Mouse (Mus musculus) ES-E14 (cell line): ENCODE measurements around the gene Mapk6. TPM values are rescaled to one million over a fixed set of nuclear protein-coding genes. Genes with fewer than 3 reads are reported as not detected.

Source experiments
- DNase-seq: peaks from one replicate; pipeline ENCODE4 v3.0.0-alpha.2; 2013; ENCODE audit warnings: low read depth, low spot score
- H3K27ac ChIP-seq: 2 replicates; pipeline ENCODE4 v1.5.1; 2012; ENCODE audit warnings: low read depth, mild to moderate bottlenecking, low read length, moderate library complexity, mixed read lengths; ENCODE audit not compliant: poor library complexity, insufficient read depth, severe bottlenecking
- H3K36me3 ChIP-seq: 2 replicates; pipeline ENCODE4 v1.6.1; 2012; ENCODE audit warnings: mild to moderate bottlenecking, low read length, moderate library complexity, mixed read lengths; ENCODE audit not compliant: control insufficient read depth, poor library complexity, insufficient read depth, severe bottlenecking
- H3K4me1 ChIP-seq, 2 experiments: fragments of 150-350 bp in 1 of 2; sonication (generic) in 1 of 2; 2 replicates each; pipeline ENCODE4 v1.6.1; 2012; ENCODE audit warnings: low read length in 2 of 2, mild to moderate bottlenecking in 1 of 2, mixed read lengths in 1 of 2; ENCODE audit not compliant: control insufficient read depth in 2 of 2, insufficient read depth in 2 of 2, poor library complexity in 1 of 2
- H3K4me3 ChIP-seq, 2 experiments: fragments of 150-350 bp in 1 of 2; sonication (generic) in 1 of 2; 2 replicates each; pipeline ENCODE4 v1.5.1; 2012; ENCODE audit warnings: low read length in 2 of 2, low read depth in 1 of 2, mild to moderate bottlenecking in 1 of 2, mixed read lengths in 1 of 2; ENCODE audit not compliant: insufficient read depth in 1 of 2, poor library complexity in 1 of 2, severe bottlenecking in 1 of 2
- H3K9ac ChIP-seq: 2 replicates; pipeline ENCODE4 v1.6.1; 2012; ENCODE audit warnings: low read depth, mild to moderate bottlenecking, low read length, mixed read lengths; ENCODE audit not compliant: poor library complexity, insufficient read depth, severe bottlenecking
- H3K9me3 ChIP-seq: fragments of 150-350 bp; sonication (generic); 2 replicates; pipeline ENCODE4 v1.6.1; 2012; ENCODE audit warnings: low read depth, mild to moderate bottlenecking, low read length; ENCODE audit not compliant: control insufficient read depth, insufficient read depth
- CHD2 ChIP-seq: IDR thresholded peaks from 2 replicates; pipeline ENCODE4 v1.6.1; 2014; ENCODE audit warnings: mild to moderate bottlenecking, low read depth, low read length, inconsistent platforms
- HCFC1 ChIP-seq: IDR thresholded peaks from 2 replicates; pipeline ENCODE4 v1.6.1; 2012; ENCODE audit warnings: low read length, inconsistent platforms, borderline replicate concordance; ENCODE audit not compliant: insufficient read depth
- MAFK ChIP-seq: IDR thresholded peaks from 2 replicates; pipeline ENCODE4 v1.6.1; 2014; ENCODE audit warnings: mild to moderate bottlenecking, low read depth, low read length, inconsistent platforms; ENCODE audit not compliant: insufficient read depth
- ZC3H11A ChIP-seq: IDR thresholded peaks from 2 replicates; pipeline ENCODE4 v1.6.1; 2012; ENCODE audit warnings: low read depth, mild to moderate bottlenecking, inconsistent platforms, low read length, borderline replicate concordance
- ZNF384 ChIP-seq: IDR thresholded peaks from 2 replicates; pipeline ENCODE4 v1.6.1; 2012; ENCODE audit warnings: low read depth, low read length, inconsistent platforms
- in situ Hi-C, 2 experiments: fragments of 600-800 bp; cut with MboI; formaldehyde crosslinking; loops; one replicate each; pipeline ENCODE4 v1.15.1; 2025; ENCODE audit warnings: low sequenced_read_pairs in 2 of 2, inconsistent platforms in 1 of 2; ENCODE audit not compliant: unreplicated experiment in 2 of 2
- total RNA-seq: library from RNA; depleted of rRNA; stranded (reverse); fragments of 300-350 nt; gene quantifications from 2 replicates; pipeline ENCODE4 v1.2.3, GENCODE M21; 2012

Mapk6 gene
- total RNA-seq, 1 experiment, result 85.9 TPM

DNA sequence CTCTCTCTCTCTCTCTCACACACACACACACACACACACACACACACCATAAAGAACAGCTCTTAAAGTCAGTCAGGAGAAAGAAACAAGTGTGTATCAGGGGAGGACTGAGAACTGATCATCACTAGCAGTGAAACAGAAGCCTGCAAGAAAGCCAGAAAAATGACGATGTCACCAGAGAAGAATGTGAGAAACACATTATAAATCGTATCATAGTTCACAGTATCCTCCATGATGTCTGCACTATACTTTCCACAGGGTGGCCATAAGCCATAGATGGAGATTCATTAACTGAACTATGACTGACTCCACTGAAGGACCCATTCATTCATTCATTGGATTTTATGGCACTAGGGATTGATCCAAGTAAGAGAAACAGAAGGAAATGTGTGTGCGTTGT is 6.3 kb downstream of the Mapk6 start:
- TF ChIP-seq ZC3H11A (no peak), MAFK (no peak), HCFC1 (no peak)
- Histone ChIP-seq H3K4me3 (no peak overlapping the region), H3K36me3 (peaks cover 7% of the 10 kb centered on the region; the same call in 1 of the 2 replicates), H3K9ac (no peak overlapping the region), H3K4me1 (peaks cover 4 to 14% of the 10 kb centered on the region in 2 experiments), H3K9me3 (no peaks in the 10 kb centered on the region), H3K27ac (no peak overlapping the region)
- in situ Hi-C loops, result no loop called here
- no peak for DNase-seq

- Histone ChIP-seq H3K4me1 (peaks cover 0 to 16% of the 10 kb centered on the region in 2 experiments), H3K9me3 (no peaks in the 10 kb centered on the region), H3K27ac (no peak overlapping the region), H3K9ac (peak overlapping the region; percentile 4; the same call in 1 of the 2 replicates), H3K36me3 (peaks cover 16% of the 10 kb centered on the region), H3K4me3 (no peak overlapping the region)
- DNase-seq, result no peak
- TF ChIP-seq HCFC1, result no peak
- no peak for TF ChIP-seq ZNF384
- no peak for TF ChIP-seq MAFK
- no peak for TF ChIP-seq ZC3H11A
- no peak for TF ChIP-seq CHD2
- in situ Hi-C loops, result no loop called here
These were observed 8.0 kb downstream of the Mapk6 start for GRCm38 (mm10) chr9:75401593-75402504.

DNA sequence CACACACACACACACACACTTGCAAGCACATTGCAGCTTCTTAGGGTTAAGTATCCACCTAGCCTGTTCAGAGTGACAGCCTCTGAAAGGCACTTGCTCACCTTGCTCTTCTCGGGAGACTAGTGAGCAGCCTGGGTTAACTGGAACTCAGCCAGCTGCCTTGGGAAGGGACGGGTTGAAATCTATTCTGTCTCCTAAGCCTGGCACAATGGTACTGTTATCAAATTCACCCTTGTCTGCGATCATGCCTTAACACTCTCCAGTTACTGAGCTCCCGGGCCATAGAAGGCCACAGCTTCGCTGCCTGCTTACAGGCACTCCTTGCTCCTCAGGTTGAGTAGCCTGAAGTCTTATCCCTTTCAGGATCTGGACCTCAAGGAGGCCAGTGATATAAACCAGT is 9.2 kb downstream of the Mapk6 start:
- TF ChIP-seq HCFC1, result no peak
- TF ChIP-seq CHD2, result no peak
- no peak for TF ChIP-seq ZC3H11A
- TF ChIP-seq ZNF384, result no peak
- no peak for TF ChIP-seq MAFK
- Histone ChIP-seq H3K4me1 (peaks cover 0 to 14% of the 10 kb centered on the region in 2 experiments), H3K27ac (no peak overlapping the region), H3K9ac (no peak overlapping the region), H3K4me3 (no peak overlapping the region), H3K36me3 (peaks cover 20% of the 10 kb centered on the region), H3K9me3 (no peaks in the 10 kb centered on the region)
- no peak for DNase-seq
- in situ Hi-C loops, result no loop called here

- Histone ChIP-seq H3K36me3 (peaks cover 26% of the 10 kb centered on the region), H3K27ac (no peak overlapping the region), H3K9me3 (no peaks in the 10 kb centered on the region), H3K4me3 (no peak overlapping the region), H3K9ac (no peak overlapping the region), H3K4me1 (peaks cover 0 to 12% of the 10 kb centered on the region in 2 experiments)
- TF ChIP-seq ZNF384 (no peak), MAFK (no peak), HCFC1 (no peak), CHD2 (no peak), ZC3H11A (no peak)
- in situ Hi-C loops, result no loop called here
- no peak for DNase-seq
These were observed 10.7 kb downstream of the Mapk6 start for GRCm38 (mm10) chr9:75399069-75399468.
